Mouse (Mus musculus) MN1 (cell line): ENCODE measurements at regions not wholly inside any gene's neighbourhood (a gene's known extent, or its start where the extent isn't known, plus 50 kb on each side); places are given as distances from the start of the nearest gene placed in this dataset.

Source experiments
- DNase-seq: peaks from one replicate; pipeline ENCODE4 v3.0.0-alpha.2; 2016; ENCODE audit warnings: low spot score

DNA sequence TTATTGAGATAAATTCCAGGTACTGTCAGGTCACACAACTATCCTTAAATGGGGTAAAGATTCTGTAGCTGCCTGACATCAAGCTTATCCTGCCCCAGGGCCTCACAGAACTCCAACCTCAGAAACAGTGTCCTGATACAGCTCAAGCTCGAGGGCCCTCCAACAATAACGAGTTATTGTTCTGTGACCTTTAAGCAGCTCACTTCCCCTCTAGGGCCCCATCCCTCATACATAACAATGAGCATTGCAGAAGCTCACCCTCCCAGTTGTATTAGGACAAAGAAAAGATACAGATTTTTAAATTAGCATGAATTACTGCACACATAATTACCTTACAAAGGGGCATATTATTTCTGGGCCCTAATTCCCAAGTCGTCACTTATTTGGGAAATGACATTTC is 293.5 kb upstream of the Trpc7 start:
- no peak for DNase-seq

GRCm38 (mm10) chr13:57186168-57186567 is 290.4 kb upstream of the Trpc7 start:
- DNase-seq: no peak

GRCm38 (mm10) chr13:57170180-57170579 is 274.4 kb upstream of the Trpc7 start:
- peak; percentile 38 for DNase-seq

- no peak for DNase-seq
Observed at GRCm38 (mm10) chr13:57169621-57170020, 273.8 kb upstream of the Trpc7 start.

- no peak for DNase-seq
Observed at GRCm38 (mm10) chr13:57165367-57165766, 269.6 kb upstream of the Trpc7 start.

DNA sequence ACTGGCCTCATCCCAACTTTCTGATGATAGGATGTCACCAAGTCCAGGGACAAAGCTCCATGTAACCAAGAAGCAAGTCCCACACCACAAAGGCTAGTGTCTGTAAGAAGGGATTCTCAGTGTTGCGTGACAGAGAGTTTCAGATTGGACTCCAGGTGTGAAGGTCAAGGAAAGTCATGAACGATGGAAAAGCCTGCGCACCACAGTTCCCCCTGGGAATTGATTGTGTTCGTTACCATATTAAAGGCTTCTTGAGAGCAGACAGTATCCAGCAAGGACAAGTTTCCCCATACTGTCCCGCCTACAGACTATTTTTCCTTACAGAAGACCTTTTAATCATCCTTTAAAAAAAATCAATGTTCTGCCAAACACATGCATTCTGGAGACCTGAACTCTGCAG is 257.0 kb upstream of the Trpc7 start:
- no peak for DNase-seq

DNA sequence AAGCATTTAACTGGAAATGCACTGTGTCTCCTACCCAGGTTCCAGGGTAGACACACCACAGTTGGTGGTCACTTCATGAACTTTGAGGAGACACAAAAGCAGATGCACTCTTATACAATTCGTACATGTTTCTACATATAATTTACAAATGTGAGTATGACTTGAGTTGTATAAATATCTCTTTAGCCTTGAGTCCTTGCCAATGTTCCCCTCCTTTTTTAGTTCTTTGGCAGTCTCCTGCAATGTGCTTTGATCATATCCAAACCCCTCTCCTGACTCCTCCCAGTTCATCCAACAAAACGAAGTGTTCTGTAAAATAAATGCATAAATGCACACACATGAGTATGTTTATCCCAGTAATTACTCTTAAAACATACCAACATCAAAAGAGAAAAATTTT is 251.8 kb upstream of the Trpc7 start:
- no peak for DNase-seq

GRCm38 (mm10) chr13:57146708-57147107 is 250.9 kb upstream of the Trpc7 start:
- no peak for DNase-seq

- DNase-seq: no peak
Observed at GRCm38 (mm10) chr13:57145782-57146181, 250.0 kb upstream of the Trpc7 start.

DNA sequence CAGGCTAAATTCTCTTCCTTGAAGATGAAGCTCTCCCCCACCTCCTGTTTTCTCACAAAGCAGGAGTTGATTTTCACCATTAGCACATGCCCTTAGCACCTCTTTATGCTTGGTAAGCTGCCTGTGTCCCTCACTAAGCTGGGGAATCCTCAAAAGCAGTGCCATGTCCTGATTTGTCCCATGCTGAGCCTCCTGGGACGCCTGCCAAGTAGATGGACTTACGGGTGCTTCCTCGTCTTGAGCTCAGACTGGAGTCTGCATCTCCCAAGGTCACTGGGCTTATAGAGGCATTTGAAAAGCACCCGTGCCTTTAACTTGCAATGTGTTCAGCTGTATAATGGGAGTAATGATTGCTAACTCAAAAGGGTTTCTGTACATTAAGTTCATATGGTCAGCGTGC is 247.1 kb upstream of the Trpc7 start:
- DNase-seq: no peak

DNA sequence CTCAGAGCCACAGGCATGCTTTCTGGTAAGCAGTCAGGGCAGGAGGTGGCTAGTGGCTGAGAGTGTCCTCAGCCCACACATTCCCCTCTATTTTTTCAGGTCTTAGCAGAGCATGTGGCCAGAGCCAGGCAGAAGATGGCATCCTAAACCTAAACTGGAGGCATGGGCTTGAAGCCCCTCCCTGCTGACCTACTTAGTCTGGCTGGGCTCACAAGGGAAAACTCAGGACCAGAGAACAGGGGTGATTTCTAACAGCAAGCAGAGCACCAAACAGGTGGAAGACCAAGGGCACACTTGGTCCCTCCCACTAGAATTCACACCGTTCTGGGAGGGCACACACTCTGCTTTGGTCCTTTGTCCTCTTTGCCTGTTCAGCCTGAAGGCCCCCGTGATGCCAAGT is 246.6 kb upstream of the Trpc7 start:
- peak; percentile 32 for DNase-seq

DNA sequence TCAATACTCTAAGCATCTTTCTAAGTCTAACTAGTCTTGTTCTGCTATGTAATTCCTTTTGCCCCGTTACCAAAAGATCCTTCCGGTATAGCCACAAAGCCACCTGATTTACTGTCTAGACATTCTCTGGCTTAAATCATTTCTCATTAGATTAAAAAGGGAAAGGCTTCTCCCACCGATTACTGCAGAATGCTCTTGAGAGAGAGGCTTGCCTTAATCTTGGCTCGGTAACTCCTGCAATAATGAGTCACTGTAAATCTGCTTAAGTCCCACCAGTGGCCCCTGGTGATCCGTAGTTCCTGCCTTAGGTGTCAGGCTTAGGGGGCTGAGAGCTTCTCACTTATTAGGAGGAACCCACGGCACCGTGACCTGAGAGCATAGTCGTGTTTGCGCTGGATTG is 220.1 kb upstream of the Trpc7 start:
- peak; percentile 65 for DNase-seq

DNA sequence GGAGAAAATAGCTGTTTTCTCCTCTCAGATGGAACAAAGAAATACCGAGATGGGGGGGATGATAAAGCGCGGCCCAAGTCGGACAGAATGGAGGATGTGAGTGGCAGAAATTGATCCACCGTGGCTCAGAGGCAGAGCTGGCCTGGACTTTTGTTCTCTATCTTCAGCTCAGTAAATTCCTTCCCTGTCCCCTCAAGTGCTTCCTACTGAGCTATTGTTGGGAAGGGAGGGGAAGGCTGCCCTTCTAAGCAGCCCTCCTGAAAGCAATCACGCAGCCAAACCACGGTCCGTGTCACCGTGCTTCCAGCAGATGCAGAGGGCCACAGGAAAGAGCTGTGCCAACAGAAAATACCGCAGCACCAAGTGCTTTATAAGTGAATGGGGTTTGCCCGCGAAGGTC is 212.2 kb upstream of the Trpc7 start:
- DNase-seq: no peak

DNA sequence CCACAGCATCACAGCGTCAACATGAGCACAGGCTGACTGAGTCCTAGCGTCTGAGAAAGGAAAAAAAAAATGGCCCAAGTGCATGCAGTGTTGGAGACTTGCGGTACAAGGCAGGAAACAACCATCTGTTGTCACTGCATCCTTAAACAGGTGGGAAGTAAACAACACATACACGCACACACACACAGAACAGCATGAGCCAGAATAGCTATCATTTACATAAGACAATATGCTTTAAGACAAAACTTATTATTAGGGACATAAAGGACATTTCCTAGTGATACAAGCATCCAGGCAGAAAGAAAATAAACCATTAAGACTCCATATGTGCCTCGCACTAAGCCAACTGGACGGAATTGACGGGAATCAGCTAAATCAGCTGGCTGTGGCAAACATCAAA is 203.8 kb upstream of the Trpc7 start:
- DNase-seq: no peak

DNA sequence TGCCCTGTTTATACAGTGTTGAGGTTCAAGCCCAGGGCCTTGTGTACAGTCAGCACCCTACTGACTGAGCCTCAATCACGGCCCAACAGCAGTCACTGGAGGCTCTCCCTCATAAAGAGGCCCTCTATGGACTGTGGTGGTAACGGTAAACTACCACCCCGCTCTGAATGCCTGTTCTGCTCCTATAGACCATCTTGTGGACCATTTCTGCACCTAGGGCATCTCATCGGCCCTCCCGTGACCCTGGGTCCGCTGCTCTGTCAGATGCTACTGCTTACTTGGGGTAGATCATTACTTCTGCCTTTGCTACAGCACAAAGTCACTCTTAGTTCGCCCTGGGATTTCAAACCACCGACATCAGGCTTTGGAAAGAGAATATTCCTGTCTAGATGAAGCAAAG is 196.1 kb upstream of the Trpc7 start:
- no peak for DNase-seq

DNA sequence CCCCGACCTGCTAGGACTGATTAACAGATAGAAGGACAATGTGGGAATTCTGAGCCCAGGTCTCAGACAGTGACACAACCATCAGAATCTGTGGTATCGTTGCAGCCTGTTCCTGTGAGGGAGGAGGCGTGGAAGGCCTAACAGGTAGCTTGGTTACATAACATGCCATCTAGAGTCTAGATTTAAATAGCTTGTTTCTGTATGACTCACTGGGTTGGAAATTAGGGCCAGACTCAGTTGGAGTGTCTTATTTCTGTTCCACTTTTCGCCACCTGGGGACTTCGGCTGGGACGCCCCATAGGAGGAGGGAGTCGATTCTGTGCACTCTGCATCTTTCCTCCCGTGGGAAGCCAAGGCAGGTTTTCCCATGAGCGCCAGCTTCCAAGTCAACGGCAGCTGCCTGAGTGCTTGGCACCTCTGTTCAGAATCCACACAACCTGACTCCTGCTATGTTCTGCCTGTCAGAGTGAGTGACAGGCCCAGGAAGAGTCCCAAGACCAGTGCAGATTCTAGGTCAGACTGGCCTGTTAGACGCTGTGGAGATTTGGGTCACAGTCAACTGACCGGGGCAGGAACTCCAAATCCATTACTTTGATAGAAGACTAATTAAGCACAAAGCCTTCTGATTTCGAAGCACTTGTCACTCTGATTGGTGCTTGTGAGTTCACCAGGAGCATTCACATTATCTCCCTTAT is 193.7 kb upstream of the Trpc7 start:
- no peak for DNase-seq

- DNase-seq: no peak
Observed at GRCm38 (mm10) chr13:57087966-57088365, 192.2 kb upstream of the Trpc7 start.

GRCm38 (mm10) chr13:57087398-57087797 is 191.6 kb upstream of the Trpc7 start:
- DNase-seq: no peak

- no peak for DNase-seq
Observed at GRCm38 (mm10) chr13:57083751-57084150, 188.0 kb upstream of the Trpc7 start.

DNA sequence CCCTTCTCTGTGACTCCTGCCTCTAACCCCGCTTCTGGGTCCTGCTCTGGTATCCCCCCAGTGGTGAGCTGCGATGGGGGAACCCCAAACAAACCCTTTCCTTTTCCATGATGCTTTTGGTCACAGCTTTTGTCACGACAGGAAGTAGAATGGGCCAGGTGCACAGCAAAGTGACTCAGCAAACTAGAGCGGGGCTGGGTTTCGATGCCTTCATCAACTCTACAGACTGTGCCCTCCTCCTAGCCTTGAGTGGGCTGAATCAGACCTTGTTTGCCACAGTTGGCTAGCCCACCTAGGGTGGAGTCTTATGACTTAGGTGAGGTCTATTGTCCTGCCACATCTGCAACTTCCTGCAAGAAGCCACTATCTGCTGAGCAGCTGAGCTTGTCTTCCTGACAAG is 174.7 kb upstream of the Trpc7 start:
- DNase-seq: no peak

DNA sequence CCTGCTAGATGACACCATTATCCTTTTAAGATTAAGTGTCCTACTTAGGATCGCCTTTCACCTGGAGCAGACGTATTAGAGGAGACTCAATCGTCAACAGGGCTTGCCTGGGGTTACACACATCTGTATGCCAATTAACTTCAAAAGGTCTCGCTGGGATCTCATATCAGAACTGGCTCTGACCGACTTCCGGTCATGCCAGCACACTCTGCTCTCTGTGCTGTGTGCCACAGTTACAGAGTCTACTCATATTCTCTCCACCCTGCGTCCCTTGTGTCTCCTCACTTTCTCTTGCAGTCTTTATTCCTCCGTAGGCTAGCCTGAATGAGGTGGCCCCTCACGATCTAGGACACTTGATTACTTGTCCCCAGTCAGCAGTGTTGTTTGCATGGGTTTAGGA is 165.9 kb upstream of the Trpc7 start:
- DNase-seq: peak; percentile 56

GRCm38 (mm10) chr13:57061074-57061473 is 165.3 kb upstream of the Trpc7 start:
- DNase-seq: peak; percentile 95

GRCm38 (mm10) chr13:57056786-57057185 is 161.0 kb upstream of the Trpc7 start:
- no peak for DNase-seq

DNA sequence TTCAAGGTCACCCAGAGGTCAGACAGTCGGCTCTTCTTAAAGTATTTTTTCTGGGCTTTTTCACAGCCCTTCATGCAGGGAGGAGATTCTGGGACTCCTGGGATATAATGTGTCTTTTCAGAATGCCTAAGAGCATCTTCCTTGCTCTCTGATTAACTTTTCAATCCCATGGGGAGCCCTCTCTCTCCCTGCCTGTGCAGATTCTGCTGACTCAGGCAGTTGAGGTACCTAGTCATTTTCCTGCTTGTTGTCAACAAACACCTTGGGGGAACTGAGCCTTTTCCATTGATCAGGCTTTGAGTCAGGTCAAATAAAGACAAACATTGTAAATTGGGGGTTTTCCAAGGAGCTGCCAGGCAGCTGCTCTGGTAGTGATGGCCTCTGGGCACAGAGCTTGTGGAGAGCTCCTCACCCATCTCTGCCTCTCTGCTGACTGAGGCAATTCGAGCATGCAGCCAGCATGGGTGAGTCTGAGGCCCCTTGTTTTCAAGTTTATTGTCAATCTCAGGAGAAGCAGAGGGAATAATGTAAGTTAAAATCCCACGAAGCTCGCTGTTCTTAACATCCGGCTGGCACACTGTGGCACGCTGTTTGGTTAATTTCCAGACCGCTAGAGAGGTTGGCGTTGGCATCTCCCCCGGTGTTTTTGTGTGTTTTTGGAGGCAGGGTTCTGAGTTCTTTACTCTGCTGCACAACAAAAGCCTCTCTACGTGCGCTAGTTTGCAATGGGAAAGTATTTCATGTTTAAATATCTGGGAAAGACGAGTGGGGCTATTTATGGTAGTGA is 159.8 kb upstream of the Trpc7 start:
- DNase-seq: no peak
